In genomic region chrX:8090346-8090953, GRCm38 (mm10) we compare ENCODE assay signal across 8 mouse cellular contexts. TPM values are rescaled to one million over a fixed set of nuclear protein-coding genes. Genes with fewer than 3 reads are reported as not detected.
A peak's percentile ranks its signal among the peaks of the same experiment; 100 is the strongest.
DNase-seq lines count a peak whose midpoint lies in the region; ATAC-seq lines count a peak whose summit lies in the region.
"Had no signal": no experiment of that assay in that cellular context is flagged by ENCODE, and none has a peak within 500 bp of the region (broad histone marks: within the 10 kb centered on the region; RNA-seq: fewer than 3 reads in every experiment).

TSS of gene Was (minus strand) at chrX:8090498.

- peaks cover 9% of the 10 kb centered on the region for H3K4me1 ChIP-seq in liver, embryonic 13.5 days (replicated peaks)

- ATAC-seq in activated CD4-positive, CD25-positive, alpha-beta regulatory T cell, adult 4 months = peak; percentile 95
- ATAC-seq in liver, embryonic 13.5 days (ENCODE audit: low read depth) = peak; percentile 77
- ATAC-seq: forebrain, embryonic 16.5 days had no signal

- DNase-seq in CD8-positive naive resting alpha-beta T cell, adult 2 months (ENCODE audit: low read depth in 2 of 2, low spot score in 2 of 2) = peak; percentile 30 to 46
- peak; percentile 5 for DNase-seq in liver, embryonic 13.5 days
- DNase-seq in spleen, adult 18-20 months = peak; percentile 43 to 45
- no peak for DNase-seq in layer of hippocampus, postnatal 14 days (ENCODE audit: low spot score in 2 of 2)
- DNase-seq in adrenal gland, adult 2 months = no peak
- no peak for DNase-seq in ovary, postnatal 10 days (ENCODE audit: low spot score)

- H3K36me3 ChIP-seq in liver, embryonic 13.5 days = no peaks in the 10 kb centered on the region

- peak within 1 kb of the TSS; percentile 66 for H3K27ac ChIP-seq in liver, embryonic 13.5 days

- H3K4me3 ChIP-seq in liver, embryonic 13.5 days (replicated peaks) = peak within 1 kb of the TSS; percentile 47

- peak within 1 kb of the TSS; percentile 55 for H3K4me2 ChIP-seq in liver, embryonic 13.5 days

- no peaks in the 10 kb centered on the region for H3K27me3 ChIP-seq in liver, embryonic 13.5 days

- no peaks in the 10 kb centered on the region for H3K9me3 ChIP-seq in liver, embryonic 13.5 days (replicated peaks)

- H3K9ac ChIP-seq in liver, embryonic 13.5 days = peak within 1 kb of the TSS; percentile 59

- WGBS in liver, embryonic 13.5 days (ENCODE audit: insufficient replicate concordance) = 39% methylated on average over 14 of the region's 14 CpGs

RNA-seq across cellular contexts. Expression of gene Was, which starts in this region (rescaled TPM):
- polyA plus RNA-seq in activated CD4-positive, CD25-positive, alpha-beta regulatory T cell, adult 4 months (2017; shearing (Covaris generic)) = 10 to 100 TPM; 24.0 to 27.4 TPM
- polyA plus RNA-seq in liver, embryonic 13.5 days (2015; fragmentation: Nextera tagmentation; extraction: Ambion mirVana) = 2.4 and 3.4 TPM in 2 replicates
- total RNA-seq in layer of hippocampus, postnatal 14 days (2021) = 1 to 10 TPM; 2.0 to 2.2 TPM
- 1 to 10 TPM; 2.4 to 3.2 TPM for total RNA-seq in adrenal gland, adult 2 months (2021)
- 2.1 and 2.5 TPM in 2 replicates for polyA plus RNA-seq in adrenal gland, adult 2 months (2012; rRNA removed)
- polyA plus RNA-seq: forebrain, embryonic 16.5 days had no signal

Comparison
In these comparisons a context has a peak if more than half of its experiments do, and no peak if none do; other contexts are left out.
1. DNase-seq: peak in CD8-positive naive resting alpha-beta T cell, adult 2 months (2 of 2), liver, embryonic 13.5 days (single experiment) and spleen, adult 18-20 months (2 of 2); none in layer of hippocampus, postnatal 14 days (0 of 2), adrenal gland, adult 2 months (single experiment) and ovary, postnatal 10 days (single experiment).